ENCODE assay signal across 10 mouse cellular contexts in the genomic region with DNA sequence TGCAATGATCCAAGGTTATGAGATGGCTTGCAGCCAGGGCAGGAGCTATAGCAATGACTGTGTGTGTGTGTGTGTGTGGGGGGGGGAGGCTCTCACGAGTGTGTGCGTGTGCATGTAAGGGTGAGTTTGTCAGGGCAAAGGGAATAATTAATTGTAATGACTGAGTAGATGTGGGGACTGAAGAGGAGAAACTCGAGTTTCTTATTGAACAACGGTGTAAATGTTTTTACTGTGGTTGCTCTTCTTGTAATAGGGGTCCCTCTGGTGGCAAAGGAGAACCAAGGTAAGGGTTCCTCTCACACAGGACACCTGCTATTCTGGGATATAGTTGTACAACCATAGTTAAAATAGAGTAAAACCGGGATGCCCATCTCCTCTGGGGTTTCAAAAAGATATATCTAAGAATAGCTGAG.
DNase-seq lines count a peak whose midpoint lies in the region; ATAC-seq and TF ChIP-seq lines count a peak whose summit lies in the region.
"Had no signal": no experiment of that assay in that cellular context is flagged by ENCODE, and none has a peak within 500 bp of the region (broad histone marks: within the 10 kb centered on the region; RNA-seq: fewer than 3 reads in every experiment).

No protein-coding gene starts in this region.

- no peak for TF ChIP-seq EP300 in liver, postnatal 0 days (IDR thresholded peaks at IDR 0.05; ENCODE audit: low read depth)

- 30% methylated on average over 5 of the region's 5 CpGs for WGBS in liver, postnatal 0 days (ENCODE audit: insufficient replicate concordance)
- WGBS in liver, embryonic 11.5 days, result 28% methylated on average over 5 of the region's 5 CpGs
- 32% methylated on average over 5 of the region's 5 CpGs for WGBS in hindbrain, embryonic 14.5 days

- H3K36me3 ChIP-seq in liver, postnatal 0 days (replicated peaks; ENCODE audit: insufficient read depth, low read length), result no peaks in the 10 kb centered on the region
- no peaks in the 10 kb centered on the region for H3K36me3 ChIP-seq in liver, embryonic 11.5 days (ENCODE audit: control insufficient read depth, insufficient read depth, low read length)
- H3K36me3 ChIP-seq in hindbrain, embryonic 14.5 days (replicated peaks; ENCODE audit: control insufficient read depth, insufficient read depth), result no peaks in the 10 kb centered on the region
- H3K36me3 ChIP-seq: heart, embryonic 13.5 days; midbrain, embryonic 12.5 days had no signal

- ATAC-seq in liver, postnatal 0 days, result no peak
- ATAC-seq in liver, embryonic 11.5 days (replicated peaks; ENCODE audit: low FRiP score), result no peak
- ATAC-seq in hindbrain, embryonic 14.5 days (ENCODE audit: low FRiP score), result peak; percentile 22

- H3K4me2 ChIP-seq in liver, postnatal 0 days (ENCODE audit: low read depth, low read length), result no peak overlapping the region
- H3K4me2 ChIP-seq in liver, embryonic 11.5 days, result no peak overlapping the region
- no peak overlapping the region for H3K4me2 ChIP-seq in hindbrain, embryonic 14.5 days (replicated peaks)
- H3K4me2 ChIP-seq: heart, embryonic 13.5 days; midbrain, embryonic 12.5 days had no signal

- no peak overlapping the region for H3K4me3 ChIP-seq in liver, postnatal 0 days (ENCODE audit: low read depth, low read length)
- no peak overlapping the region for H3K4me3 ChIP-seq in liver, embryonic 11.5 days (ENCODE audit: low read depth, low read length)
- H3K4me3 ChIP-seq in hindbrain, embryonic 14.5 days (replicated peaks; ENCODE audit: low read length), result no peak overlapping the region
- H3K4me3 ChIP-seq: heart, embryonic 13.5 days; midbrain, embryonic 12.5 days had no signal

- TF ChIP-seq CTCF in liver, postnatal 0 days (IDR thresholded peaks at IDR 0.05; ENCODE audit: low read depth), result peak; percentile 62

- H3K27ac ChIP-seq in liver, postnatal 0 days (ENCODE audit: low read depth), result no peak overlapping the region
- H3K27ac ChIP-seq in liver, embryonic 11.5 days (ENCODE audit: low read depth, low read length), result no peak overlapping the region
- H3K27ac ChIP-seq in hindbrain, embryonic 14.5 days, result no peak overlapping the region
- H3K27ac ChIP-seq: heart, embryonic 13.5 days; midbrain, embryonic 12.5 days had no signal

- peak; percentile 34 for DNase-seq in adrenal gland, adult 2 months
- DNase-seq in adrenal gland, postnatal 25 days, result no peak
- no peak for DNase-seq in liver, postnatal 0 days
- no peak for DNase-seq in liver, embryonic 11.5 days (ENCODE audit: low spot score)
- DNase-seq in cerebellum, adult 18-20 months, result peak; percentile 53 to 74
- peak; percentile 58 for DNase-seq in hindbrain, embryonic 14.5 days (ENCODE audit: low spot score)
- peak; percentile 12 for DNase-seq in lung, postnatal 25 days (ENCODE audit: low spot score)
- DNase-seq in urinary bladder, postnatal 36 days (ENCODE audit: low spot score in 2 of 2), result no peak

- no peaks in the 10 kb centered on the region for H3K4me1 ChIP-seq in liver, postnatal 0 days (ENCODE audit: insufficient read depth)
- no peaks in the 10 kb centered on the region for H3K4me1 ChIP-seq in liver, embryonic 11.5 days (replicated peaks; ENCODE audit: control insufficient read depth, insufficient read depth, low read length)
- 0 out of 2 replicates have a peak, but pooled peaks cover 5% of the 10 kb centered on the region for H3K4me1 ChIP-seq in hindbrain, embryonic 14.5 days (replicated peaks; ENCODE audit: control insufficient read depth, insufficient read depth, low read length)

- H3K9me3 ChIP-seq in liver, postnatal 0 days (ENCODE audit: low read length), result no peaks in the 10 kb centered on the region
- H3K9me3 ChIP-seq in liver, embryonic 11.5 days (ENCODE audit: control insufficient read depth, low read length), result no peaks in the 10 kb centered on the region
- H3K9me3 ChIP-seq in hindbrain, embryonic 14.5 days (ENCODE audit: control insufficient read depth, low read length), result no peaks in the 10 kb centered on the region
- H3K9me3 ChIP-seq: heart, embryonic 13.5 days; midbrain, embryonic 12.5 days had no signal

- H3K9ac ChIP-seq in liver, postnatal 0 days (replicated peaks), result no peak overlapping the region
- no peak overlapping the region for H3K9ac ChIP-seq in liver, embryonic 11.5 days (ENCODE audit: low read depth, low read length)
- no peak overlapping the region for H3K9ac ChIP-seq in hindbrain, embryonic 14.5 days
- H3K9ac ChIP-seq: heart, embryonic 13.5 days; midbrain, embryonic 12.5 days had no signal

- H3K27me3 ChIP-seq in liver, postnatal 0 days (ENCODE audit: insufficient read depth, low read length), result no peaks in the 10 kb centered on the region
- H3K27me3 ChIP-seq in liver, embryonic 11.5 days (replicated peaks; ENCODE audit: control insufficient read depth, insufficient read depth, low read length), result no peaks in the 10 kb centered on the region
- H3K27me3 ChIP-seq in hindbrain, embryonic 14.5 days (ENCODE audit: control insufficient read depth, insufficient read depth, low read length), result no peaks in the 10 kb centered on the region

Comparison
In these comparisons a context has a peak if more than half of its experiments do, and no peak if none do; other contexts are left out.
1. DNase-seq: peak in adrenal gland, adult 2 months (single experiment), cerebellum, adult 18-20 months (2 of 2), hindbrain, embryonic 14.5 days (single experiment) and lung, postnatal 25 days (single experiment); none in adrenal gland, postnatal 25 days (single experiment), liver, postnatal 0 days (single experiment), liver, embryonic 11.5 days (single experiment) and urinary bladder, postnatal 36 days (0 of 2).